Mouse (Mus musculus) heart, postnatal 36 days (tissue): ENCODE results near the gene Cdkn1a. TPM values are rescaled to one million over a fixed set of nuclear protein-coding genes. Genes with fewer than 3 reads are reported as not detected.
"Not testable (repeated sequence)": the region's sequence is repeated elsewhere in the genome, so short reads cannot be mapped to it uniquely, and the experiment has no call there.

Experiments
- DNase-seq, 2 experiments: peaks; one replicate each; pipeline ENCODE4 v3.0.0; 2021 to 2022
- intact Hi-C: fragments of 180-260 bp; cut with DNase I; formaldehyde crosslinking; loops from one replicate; pipeline ENCODE4 v1.15.1; 2025
- total RNA-seq, 2 experiments: library from RNA; stranded (reverse); gene quantifications; 2 replicates each; pipeline ENCODE4 v1.2.3; 2021

Cdkn1a gene
- total RNA-seq, result 10 to 100 TPM; 40.8 to 83.9 TPM

GRCm38 (mm10) chr17:29090776-29091175, at the start of gene Cdkn1a:
Cdkn1a (plus strand) TSS chr17:29090976.
- intact Hi-C loops, result no loop called here
- DNase-seq, result no peak

GRCm38 (mm10) chr17:29041632-29042031, 49.1 kb upstream of the Cdkn1a start:
- intact Hi-C loops, DNase-seq: not testable (repeated sequence)

GRCm38 (mm10) chr17:29042569-29042968, 48.2 kb upstream of the Cdkn1a start:
- DNase-seq, result no peak
- intact Hi-C loops, result no loop called here

- intact Hi-C loops, result no loop called here
- DNase-seq, result no peak
Observed at GRCm38 (mm10) chr17:29043583-29043982, 47.2 kb upstream of the Cdkn1a start.

GRCm38 (mm10) chr17:29044146-29044924, 46.4 kb upstream of the Cdkn1a start:
- intact Hi-C loops, result loop anchor here (2.0 kb wide), 1 partner anchor 202 kb away; no protein-coding TSS in a partner anchor
- no peak for DNase-seq

GRCm38 (mm10) chr17:29044925-29045319, 45.9 kb upstream of the Cdkn1a start:
- intact Hi-C loops, result loop anchor here (2.0 kb wide), 1 partner anchor 202 kb away; no protein-coding TSS in a partner anchor

GRCm38 (mm10) chr17:29045741-29046530, 44.8 kb upstream of the Cdkn1a start:
- peak in 1 of 2 experiments; percentile 37 for DNase-seq
- intact Hi-C loops, result loop anchor here (2.0 kb wide), 1 partner anchor 201 kb away; no protein-coding TSS in a partner anchor

More at GRCm38 (mm10) chr17:29044925-29045319, 45.9 kb upstream of the Cdkn1a start:
- DNase-seq, result no peak

GRCm38 (mm10) chr17:29046863-29047262, 43.9 kb upstream of the Cdkn1a start:
- intact Hi-C loops, result no loop called here

GRCm38 (mm10) chr17:29047697-29048514, 42.9 kb upstream of the Cdkn1a start:
- no peak for DNase-seq
- intact Hi-C loops, result no loop called here

More at GRCm38 (mm10) chr17:29046863-29047262, 43.9 kb upstream of the Cdkn1a start:
- no peak for DNase-seq

GRCm38 (mm10) chr17:29048748-29049507, 41.8 kb upstream of the Cdkn1a start:
- peak; percentile 91 to 94 for DNase-seq
- intact Hi-C loops, result loop anchor here (1.0 kb wide), 2 partner anchors 46 to 122 kb away; no protein-coding TSS in a partner anchor

- intact Hi-C loops, result loop anchor here (1.0 kb wide), 2 partner anchors 46 to 122 kb away; no protein-coding TSS in a partner anchor
Observed at GRCm38 (mm10) chr17:29049508-29049889, 41.3 kb upstream of the Cdkn1a start.

GRCm38 (mm10) chr17:29049923-29050322, 40.9 kb upstream of the Cdkn1a start:
- intact Hi-C loops, result loop anchor here (1.0 kb wide), 2 partner anchors 45 to 121 kb away; no protein-coding TSS in a partner anchor

More at GRCm38 (mm10) chr17:29049508-29049889, 41.3 kb upstream of the Cdkn1a start:
- DNase-seq, result no peak

GRCm38 (mm10) chr17:29050791-29051190, 40.0 kb upstream of the Cdkn1a start:
- DNase-seq, result no peak
- intact Hi-C loops, result no loop called here

More at GRCm38 (mm10) chr17:29049923-29050322, 40.9 kb upstream of the Cdkn1a start:
- DNase-seq, result no peak

- DNase-seq, result no peak
- intact Hi-C loops, result loop anchor here (2.0 kb wide), 1 partner anchor 20 kb away; no protein-coding TSS in a partner anchor
Observed at GRCm38 (mm10) chr17:29053067-29053466, 37.7 kb upstream of the Cdkn1a start.

- peak; percentile 63 to 69 for DNase-seq
- intact Hi-C loops, result loop anchor here (2.0 kb wide), 1 partner anchor 19 kb away; no protein-coding TSS in a partner anchor
Observed at GRCm38 (mm10) chr17:29053841-29054240, 36.9 kb upstream of the Cdkn1a start.

- intact Hi-C loops, result no loop called here
- DNase-seq, result no peak
Observed at GRCm38 (mm10) chr17:29054429-29054828, 36.3 kb upstream of the Cdkn1a start.

- intact Hi-C loops, result no loop called here
- DNase-seq, result no peak
Observed at GRCm38 (mm10) chr17:29055586-29055985, 35.2 kb upstream of the Cdkn1a start.

GRCm38 (mm10) chr17:29056207-29056606, 34.6 kb upstream of the Cdkn1a start:
- intact Hi-C loops, result no loop called here

GRCm38 (mm10) chr17:29056699-29057151, 34.1 kb upstream of the Cdkn1a start:
- intact Hi-C loops, result no loop called here
- no peak for DNase-seq

More at GRCm38 (mm10) chr17:29056207-29056606, 34.6 kb upstream of the Cdkn1a start:
- DNase-seq, result no peak
